Mouse (Mus musculus) brown adipose tissue, adult 24 weeks (tissue): ENCODE data around the gene Fasl. TPM values are rescaled to one million over a fixed set of nuclear protein-coding genes. Genes with fewer than 3 reads are reported as not detected.

Source experiments
- H3K27ac ChIP-seq: fragments of 200-500 bp; replicated peaks from 2 replicates; pipeline ENCODE4 v1.5.1; 2012; ENCODE audit warnings: low read depth, mild to moderate bottlenecking, low read length
- H3K4me1 ChIP-seq: fragments of 200-500 bp; 2 replicates; pipeline ENCODE4 v1.6.1; 2012; ENCODE audit warnings: low read length, mixed read lengths; ENCODE audit not compliant: control insufficient read depth, insufficient read depth, insufficient read length
- H3K4me3 ChIP-seq: fragments of 200-500 bp; 2 replicates; pipeline ENCODE4 v1.5.1; 2012; ENCODE audit warnings: low read depth, mild to moderate bottlenecking, low read length, moderate library complexity; ENCODE audit not compliant: insufficient read depth
- polyA plus RNA-seq: library from polyadenylated mRNA; stranded (reverse); fragments of >200 nt; gene quantifications from 2 replicates; pipeline ENCODE4 v1.2.4, GENCODE M21; 2012; ENCODE audit not compliant: missing spikeins, insufficient read depth, insufficient read length

Gene Fasl
- polyA plus RNA-seq, 1 experiment: not detected

DNA sequence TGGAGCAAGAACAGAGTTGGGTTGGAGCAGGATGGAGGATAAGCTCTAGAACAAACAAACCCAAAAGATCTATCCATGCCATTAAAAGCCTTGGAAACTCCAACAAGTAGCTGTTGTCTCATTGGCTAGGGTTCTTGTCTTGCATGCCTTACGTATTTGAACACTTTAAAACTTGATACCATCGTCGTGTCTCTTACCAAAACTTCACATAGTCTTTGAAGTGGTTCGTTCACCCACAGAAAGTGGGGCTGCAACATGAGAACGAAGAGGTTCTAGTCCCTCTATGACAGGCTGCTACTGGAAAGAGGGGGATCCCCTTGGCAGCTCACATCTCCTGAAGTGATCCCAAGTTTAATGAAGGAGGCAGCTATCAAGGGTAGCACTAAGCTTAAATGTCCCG is 13.1 kb downstream of the Fasl start:
- Histone ChIP-seq H3K4me3 (no peak overlapping the region), H3K4me1 (no peaks in the 10 kb centered on the region), H3K27ac (no peak overlapping the region)

DNA sequence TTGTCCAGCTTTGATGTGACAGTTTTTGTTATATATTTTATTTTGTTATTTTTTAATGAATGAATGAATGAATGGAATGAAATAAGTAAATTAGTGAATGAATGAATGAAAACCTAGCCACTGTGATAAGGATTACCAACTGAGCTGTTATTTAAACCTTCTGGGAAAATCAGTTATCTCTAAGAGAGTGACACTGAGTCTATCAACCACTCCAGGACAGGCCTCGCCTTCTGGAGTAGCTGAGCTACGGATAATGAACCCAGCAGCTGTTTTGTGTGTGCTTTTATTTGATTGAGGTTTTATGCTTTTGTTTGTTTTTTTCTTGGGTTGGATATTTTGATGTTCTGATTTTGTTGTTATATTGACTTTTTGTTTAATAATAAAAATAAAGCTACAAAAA is 17.0 kb downstream of the Fasl start:
- Histone ChIP-seq H3K4me1 (no peaks in the 10 kb centered on the region; the same call in 1 of the 2 replicates), H3K4me3 (no peak overlapping the region), H3K27ac (no peak overlapping the region)

DNA sequence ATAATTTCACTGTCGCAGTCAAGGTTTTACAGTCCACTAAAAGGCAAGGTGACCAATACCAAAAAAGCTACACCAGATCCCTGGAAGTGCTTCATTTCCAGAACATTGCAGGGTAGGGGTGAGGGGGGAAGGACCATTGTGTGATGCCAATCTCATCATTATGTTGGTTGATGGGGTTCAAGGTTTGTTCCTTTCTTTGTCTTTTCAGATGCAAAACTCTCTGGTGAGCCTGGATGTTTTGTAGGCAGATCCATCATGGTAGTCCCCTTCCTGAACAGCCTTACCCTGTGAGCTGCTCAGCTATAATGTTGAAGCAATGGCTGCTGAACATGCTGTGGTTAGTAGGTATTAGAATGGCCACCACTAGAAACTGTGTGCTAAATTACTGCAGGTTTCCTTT is 19.0 kb downstream of the Fasl start:
- peaks cover 2% of the 10 kb centered on the region; the same call in 1 of the 2 replicates for H3K4me1 ChIP-seq

DNA sequence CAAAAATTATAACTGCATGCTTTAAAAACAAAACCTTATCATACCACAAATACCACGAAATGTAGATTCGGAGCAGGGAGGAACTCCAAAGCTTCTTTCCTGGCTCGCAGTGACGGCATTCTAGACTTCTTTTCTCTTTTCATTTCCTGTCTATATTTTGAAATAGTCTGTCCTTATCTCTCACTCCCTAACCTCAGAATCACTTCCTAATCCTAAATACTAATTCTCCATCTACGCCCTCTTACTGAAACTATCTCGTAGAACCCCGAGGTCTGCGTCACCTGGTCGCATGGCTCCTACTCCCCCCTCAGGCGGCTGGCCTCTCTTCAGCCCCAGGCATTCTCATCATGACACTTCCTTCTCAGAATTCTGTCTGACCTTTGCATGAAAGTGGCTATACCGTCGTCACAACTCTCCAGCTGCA is 21.2 kb downstream of the Fasl start:
- H3K4me3 ChIP-seq: no peak overlapping the region
- H3K4me1 ChIP-seq: peaks cover 2% of the 10 kb centered on the region; the same call in 1 of the 2 replicates
- H3K27ac ChIP-seq: no peak overlapping the region

More for the DNA sequence above, 19.0 kb downstream of the Fasl start:
- H3K27ac ChIP-seq: no peak overlapping the region
- H3K4me3 ChIP-seq: no peak overlapping the region

DNA sequence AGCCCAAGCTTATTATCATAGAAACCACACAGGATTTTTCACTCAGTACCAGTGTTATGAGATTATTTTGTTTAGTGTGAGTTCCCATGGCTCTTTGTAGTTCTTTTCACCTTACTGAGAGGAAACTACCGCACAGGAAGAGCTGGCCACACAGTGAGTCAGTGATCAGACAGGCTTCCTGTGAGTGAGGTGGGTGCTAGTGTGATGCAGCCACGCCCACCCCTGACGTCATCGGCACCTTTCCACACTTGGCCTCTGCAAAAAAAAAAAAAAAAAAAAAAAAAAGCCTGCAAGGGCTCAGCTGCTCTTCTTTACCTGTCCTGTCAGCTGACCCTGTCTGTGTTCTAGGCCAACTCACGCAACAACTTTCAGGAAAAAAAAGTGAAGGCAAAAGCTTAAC is 21.6 kb downstream of the Fasl start:
- H3K4me1 ChIP-seq: peaks cover 2% of the 10 kb centered on the region; the same call in 1 of the 2 replicates
- no peak overlapping the region for H3K27ac ChIP-seq
- H3K4me3 ChIP-seq: no peak overlapping the region

DNA sequence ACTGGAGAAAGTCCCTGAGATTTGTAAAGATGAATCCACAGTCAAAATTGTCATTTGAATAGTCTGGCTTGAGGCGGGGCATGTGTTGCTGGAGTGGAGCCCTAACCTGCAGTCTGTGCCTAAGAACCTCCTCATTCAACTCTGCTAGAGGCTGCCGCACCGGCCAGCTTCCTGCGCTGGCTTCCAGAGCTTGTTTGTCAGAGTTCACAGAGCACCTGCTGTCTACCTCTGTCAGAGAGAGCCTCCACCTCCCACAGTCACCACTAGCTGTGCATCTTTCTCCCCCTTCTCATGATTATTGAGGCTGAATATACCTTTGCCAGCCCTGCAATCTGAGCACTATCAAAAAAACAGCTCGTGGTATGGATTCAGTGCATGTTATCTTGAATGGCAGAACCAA is 22.4 kb downstream of the Fasl start:
- Histone ChIP-seq H3K4me3 (no peak overlapping the region), H3K27ac (no peak overlapping the region), H3K4me1 (peaks cover 2% of the 10 kb centered on the region; the same call in 1 of the 2 replicates)

DNA sequence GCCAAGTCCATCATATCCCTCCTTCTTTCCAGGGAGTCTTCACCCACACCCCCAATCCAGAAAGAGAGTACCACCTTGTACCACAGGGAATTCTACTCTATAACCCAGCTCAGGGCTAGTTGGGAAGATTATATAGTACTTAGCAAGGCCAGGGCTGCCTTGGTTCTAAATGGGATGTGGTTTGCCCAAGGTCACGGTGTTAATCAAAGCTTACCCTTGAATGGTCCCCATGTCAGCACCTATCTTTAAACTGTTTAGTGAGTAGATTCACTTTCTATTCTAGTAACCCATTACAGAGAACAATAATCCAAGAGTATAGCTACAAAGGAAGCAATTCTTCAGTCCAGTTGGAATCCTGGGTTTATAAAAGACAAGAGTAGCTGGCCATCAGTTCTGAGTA is 23.3 kb downstream of the Fasl start:
- Histone ChIP-seq H3K4me1 (peaks cover 2% of the 10 kb centered on the region; the same call in 1 of the 2 replicates), H3K27ac (no peak overlapping the region), H3K4me3 (no peak overlapping the region)

DNA sequence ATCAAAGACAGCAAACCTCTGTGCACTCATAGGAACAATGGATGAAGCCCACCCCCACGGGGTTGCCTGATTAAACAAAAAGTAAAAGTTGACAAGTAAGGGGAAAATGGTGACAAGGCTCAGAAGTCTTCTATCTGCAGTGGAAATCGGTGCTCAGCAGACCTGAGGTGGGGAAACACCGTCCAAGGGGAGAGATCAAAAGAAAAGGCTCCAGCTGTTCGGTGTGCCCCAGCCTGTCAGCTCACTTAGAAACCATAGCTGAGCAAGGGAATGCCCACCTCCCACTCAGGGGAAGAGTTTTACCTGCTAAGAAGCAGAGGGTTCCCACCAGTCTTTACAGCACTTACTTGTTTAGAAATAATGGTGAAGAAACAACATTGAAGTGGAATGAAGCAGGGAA is 26.7 kb downstream of the Fasl start:
- 0 out of 2 replicates have a peak, but pooled peaks cover 2% of the 10 kb centered on the region for H3K4me1 ChIP-seq
- H3K4me3 ChIP-seq: no peak overlapping the region
- H3K27ac ChIP-seq: no peak overlapping the region

DNA sequence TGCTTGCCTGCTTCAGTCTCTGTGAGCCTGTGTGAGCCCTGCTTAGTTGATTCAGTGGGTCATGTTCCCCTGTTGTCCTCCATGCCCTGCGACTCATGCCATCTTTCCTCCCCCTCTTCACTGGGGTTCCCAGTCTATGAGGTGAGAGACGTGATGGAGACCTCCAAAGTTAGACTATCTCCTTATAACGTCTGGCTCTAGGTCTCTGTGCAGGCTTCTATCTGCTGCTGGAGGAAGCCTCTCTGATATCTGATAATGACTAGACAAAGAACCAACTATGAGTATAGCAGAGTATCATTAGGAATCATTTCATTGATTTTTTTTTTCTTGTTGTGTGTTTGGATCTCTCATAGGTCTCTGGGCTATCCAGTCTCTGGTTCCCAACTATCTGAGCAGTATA is 31.7 kb downstream of the Fasl start:
- Histone ChIP-seq H3K27ac (no peak overlapping the region), H3K4me1 (no peaks in the 10 kb centered on the region), H3K4me3 (no peak overlapping the region)

DNA sequence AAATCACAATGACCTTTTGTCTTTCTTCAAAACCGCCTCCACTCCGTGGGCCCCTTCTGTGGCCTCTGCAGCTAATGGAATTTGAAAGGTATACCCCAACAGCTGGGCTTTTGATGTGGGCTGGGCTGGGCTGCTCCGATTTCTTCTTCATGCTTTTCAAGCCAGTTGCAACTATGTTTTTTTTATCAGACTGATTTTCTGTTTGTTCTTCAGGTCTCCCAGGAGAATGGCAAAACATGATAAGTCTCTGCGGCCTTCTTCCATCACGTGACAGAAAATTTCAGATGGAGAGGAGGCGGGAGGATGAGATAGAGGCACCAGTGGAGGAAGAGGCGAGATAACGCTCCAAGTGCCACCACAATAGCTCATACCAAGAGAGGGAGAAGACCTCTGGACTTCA is 37.0 kb downstream of the Fasl start:
- Histone ChIP-seq H3K27ac (no peak overlapping the region), H3K4me1 (no peaks in the 10 kb centered on the region), H3K4me3 (no peak overlapping the region)

DNA sequence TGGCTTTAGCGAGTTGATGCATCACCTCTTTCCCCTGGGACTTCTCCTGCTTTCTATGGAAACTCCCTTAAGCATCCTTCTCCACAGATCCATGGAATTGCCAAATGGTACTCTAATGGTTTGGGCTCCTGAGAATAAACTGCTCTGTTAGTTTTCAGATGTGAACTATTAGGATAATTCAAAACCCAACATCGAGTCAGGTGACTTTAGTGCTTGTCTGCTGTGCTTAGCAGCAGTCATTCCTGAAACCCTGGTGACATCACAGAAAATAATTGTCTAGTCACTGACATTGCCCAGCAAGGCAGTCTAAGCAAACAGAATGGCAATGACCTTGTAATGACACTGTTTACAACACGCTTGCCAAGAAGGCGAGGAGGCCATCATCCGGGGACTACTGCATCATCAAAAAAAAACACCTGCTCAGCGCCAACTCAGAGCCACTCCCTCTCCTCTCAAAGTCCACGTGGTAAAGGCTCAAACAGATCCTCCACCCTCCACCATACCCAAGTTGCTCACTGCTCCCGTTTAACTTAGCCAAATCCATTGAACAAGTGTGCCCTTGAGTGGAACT is 37.7 kb downstream of the Fasl start:
- H3K4me1 ChIP-seq: no peaks in the 10 kb centered on the region
- no peak overlapping the region for H3K4me3 ChIP-seq
- H3K27ac ChIP-seq: no peak overlapping the region

DNA sequence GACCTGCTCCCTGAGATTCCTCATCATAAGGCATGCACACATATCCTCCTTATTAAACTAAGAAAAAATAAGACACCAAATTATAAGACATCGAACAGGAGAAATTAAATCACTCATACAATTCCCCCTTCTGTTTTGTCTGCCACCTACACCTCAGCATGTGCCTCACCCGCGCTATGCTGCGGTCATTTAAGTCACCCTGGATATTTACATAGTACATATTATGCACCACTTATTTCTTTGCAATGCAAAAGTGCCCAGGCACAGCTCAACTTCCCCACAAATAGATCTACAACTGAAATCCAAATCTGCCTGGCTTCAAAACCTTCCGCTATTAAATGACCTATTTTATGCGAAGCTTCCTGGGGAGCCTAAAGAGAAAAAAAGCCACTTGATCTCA is 39.6 kb downstream of the Fasl start:
- H3K4me1 ChIP-seq: no peaks in the 10 kb centered on the region
- H3K27ac ChIP-seq: no peak overlapping the region
- no peak overlapping the region for H3K4me3 ChIP-seq

DNA sequence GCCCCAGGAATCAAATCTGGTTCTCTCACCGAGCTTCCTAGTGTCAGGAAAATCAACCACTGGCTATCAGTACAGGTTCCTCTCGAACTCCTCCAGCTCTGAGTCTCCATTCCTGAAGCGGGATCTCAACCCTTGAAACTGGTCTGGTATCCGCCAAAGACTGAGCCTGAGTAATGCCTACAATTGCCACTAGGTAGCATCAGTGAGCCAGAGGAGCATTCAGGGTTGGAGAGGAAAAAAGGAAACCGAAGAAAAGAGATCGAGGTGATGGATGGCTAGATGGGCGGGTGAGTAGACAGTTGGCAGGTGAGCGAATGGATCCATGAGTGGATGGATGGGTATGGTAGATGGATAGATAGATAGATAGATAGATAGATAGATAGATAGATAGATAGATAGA is 40.2 kb downstream of the Fasl start:
- no peak overlapping the region for H3K27ac ChIP-seq
- H3K4me1 ChIP-seq: no peaks in the 10 kb centered on the region

DNA sequence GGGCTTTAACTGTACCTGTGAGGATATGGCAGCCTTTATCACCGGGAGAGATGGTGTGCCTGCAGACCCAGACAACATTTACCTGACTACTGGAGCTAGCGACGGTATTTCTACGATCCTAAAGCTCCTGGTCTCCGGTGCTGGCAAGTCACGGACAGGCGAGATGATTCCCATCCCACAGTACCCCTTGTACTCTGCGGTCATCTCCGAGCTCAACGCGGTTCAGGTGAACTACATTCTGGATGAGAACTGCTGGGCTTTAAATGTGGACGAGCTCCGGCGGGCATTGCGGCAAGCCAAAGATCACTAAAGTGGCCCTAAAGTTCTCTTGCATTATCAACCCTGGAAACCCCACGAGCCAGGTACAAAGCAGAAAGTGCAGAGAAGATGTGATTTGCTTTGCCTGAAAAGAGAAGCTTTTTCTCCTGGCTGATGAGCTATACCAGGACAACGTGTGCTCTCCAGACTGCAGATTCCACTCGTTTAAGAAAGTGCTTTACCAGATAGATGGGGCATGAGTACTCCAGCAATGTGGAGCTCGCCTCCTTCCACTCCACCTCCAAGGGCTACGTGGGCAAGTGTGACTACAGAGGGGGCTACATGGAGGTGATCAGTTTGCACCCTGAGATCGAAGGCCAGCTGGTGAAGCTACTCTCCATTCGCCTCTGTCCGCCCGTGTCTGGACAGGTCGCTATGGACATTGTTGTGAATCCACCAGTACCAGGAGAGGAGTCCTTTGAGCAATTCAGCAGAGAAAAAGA is 41.6 kb downstream of the Fasl start:
- Histone ChIP-seq H3K4me1 (no peaks in the 10 kb centered on the region), H3K27ac (no peak overlapping the region), H3K4me3 (no peak overlapping the region)

More for the DNA sequence above, 40.2 kb downstream of the Fasl start:
- H3K4me3 ChIP-seq: no peak overlapping the region

DNA sequence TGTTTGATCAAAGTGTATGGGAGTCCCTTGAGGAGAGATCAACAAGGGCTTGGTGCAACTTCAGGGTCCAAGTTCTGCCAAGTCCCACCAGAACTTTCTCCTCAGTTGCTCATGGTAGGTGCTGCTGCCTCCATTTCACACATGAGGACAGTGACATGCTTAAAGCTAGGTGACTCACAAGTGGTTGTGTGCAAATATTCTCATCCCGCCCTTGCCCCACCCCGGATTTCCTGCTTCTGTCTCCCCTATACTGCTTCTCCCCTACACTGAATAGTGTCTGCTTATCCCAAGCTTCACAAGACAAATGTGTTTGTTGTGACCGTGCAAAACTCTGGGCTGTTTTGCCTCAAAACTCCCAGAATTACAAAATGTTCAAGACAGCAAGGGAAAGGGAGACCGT is 43.4 kb downstream of the Fasl start:
- no peak overlapping the region for H3K4me3 ChIP-seq
- no peak overlapping the region for H3K27ac ChIP-seq
- H3K4me1 ChIP-seq: no peaks in the 10 kb centered on the region

DNA sequence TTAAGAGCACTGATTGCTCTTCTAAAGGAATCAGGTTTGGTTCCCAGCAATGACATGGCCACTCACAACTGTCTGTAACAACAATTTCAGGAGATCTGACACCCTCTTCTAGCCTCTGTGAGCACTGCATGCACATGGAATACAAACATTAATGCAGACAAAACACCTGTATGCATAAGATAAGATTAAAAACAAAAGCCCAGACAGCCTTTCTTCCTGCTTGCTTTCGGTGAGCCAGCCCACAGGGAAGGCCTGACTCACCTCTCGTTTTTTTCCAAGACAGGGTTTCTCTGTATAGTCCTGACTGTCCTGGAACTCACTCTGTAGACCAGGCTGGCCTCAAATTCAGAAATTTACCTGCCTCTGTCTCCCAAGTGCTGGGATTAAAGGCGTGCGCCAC is 44.1 kb downstream of the Fasl start:
- no peak overlapping the region for H3K27ac ChIP-seq
- H3K4me3 ChIP-seq: no peak overlapping the region
- no peaks in the 10 kb centered on the region for H3K4me1 ChIP-seq
